In genomic region chr7:45332685-45333425, GRCm38 (mm10) we compare ENCODE assay signal across 7 mouse cellular contexts. TPM values are rescaled to one million over a fixed set of nuclear protein-coding genes. Genes with fewer than 3 reads are reported as not detected.
DNase-seq lines count a peak whose midpoint lies in the region; ATAC-seq and TF ChIP-seq lines count a peak whose summit lies in the region.

No protein-coding gene starts in this region.

- no peak overlapping the region for H3K27ac ChIP-seq in embryonic fibroblast, embryonic 13.5 days (ENCODE audit: insufficient read depth, low read length)

- H3K4me3 ChIP-seq in embryonic fibroblast, embryonic 13.5 days (ENCODE audit: insufficient read depth, low read length) = peak overlapping the region; percentile 76

- H3K4me1 ChIP-seq in embryonic fibroblast, embryonic 13.5 days (ENCODE audit: control insufficient read depth, insufficient read depth, low read length) = no peaks in the 10 kb centered on the region

- peak; percentile 34; the same call in 1 of the 2 replicates for ATAC-seq in megakaryocyte-erythroid progenitor cell, adult 5-6 weeks (replicated peaks; ENCODE audit: low FRiP score, low TSS enrichment, poor library complexity, severe bottlenecking)

- TF ChIP-seq POLR2A in embryonic fibroblast, embryonic 13.5 days (IDR thresholded peaks at IDR 0.05; ENCODE audit: low read depth, low read length) = no peak; the same call in 1 of the 2 replicates

- TF ChIP-seq CTCF in embryonic fibroblast, embryonic 13.5 days (IDR thresholded peaks at IDR 0.05; ENCODE audit: borderline replicate concordance, insufficient read depth, low read length) = no peak

- intact Hi-C loops in heart, postnatal 25 days (cut with DNase I) = loop anchor here (2.0 kb wide), 1 partner anchor 34 kb away; the partner anchor contains the start of gene Ppfia3
- intact Hi-C loops in left cerebral cortex, postnatal 4 days (cut with DNase I) = no loop called here

- DNase-seq in ES-CJ7 (ENCODE audit: low read depth, low spot score) = peak; percentile 93
- peak; percentile 96 for DNase-seq in ZHBTc4 (ENCODE audit: low read depth, low spot score)
- DNase-seq in heart, postnatal 25 days (ENCODE audit: low spot score) = peak; percentile 29
- DNase-seq in left cerebral cortex, postnatal 4 days = peak; percentile 37
- peak; percentile 46 to 59 for DNase-seq in thymus, adult 18-20 months

RNA-seq across cellular contexts. Expression of gene Trpm4, which starts 0.7 kb away (rescaled TPM):
- polyA plus RNA-seq in embryonic fibroblast, embryonic 13.5 days (2011; ENCODE audit: insufficient read length, low read depth, missing spikeins) = 9.8 and 12.8 TPM in 2 replicates
- 10 to 100 TPM; 23.5 to 25.0 TPM for total RNA-seq in heart, postnatal 25 days (2021)
- total RNA-seq in left cerebral cortex, postnatal 4 days (2021) = 10 to 100 TPM; 32.1 to 33.8 TPM
- 0.22 and 0.54 TPM in 2 replicates for total RNA-seq in megakaryocyte-erythroid progenitor cell, adult 5-6 weeks (2014; fragmentation: Nextera tagmentation)
- total RNA-seq in megakaryocyte-erythroid progenitor cell, adult 5-6 weeks (2017) = 0.11 TPM in 1 of 2 replicates, not detected in the other

RNA-seq across cellular contexts. Expression of gene Hrc, which starts 2.2 kb away (rescaled TPM):
- not detected in 2 replicates for polyA plus RNA-seq in embryonic fibroblast, embryonic 13.5 days (2011; ENCODE audit: insufficient read length, low read depth, missing spikeins)
- 100 to 1,000 TPM; 773 to 825 TPM for total RNA-seq in heart, postnatal 25 days (2021)
- total RNA-seq in left cerebral cortex, postnatal 4 days (2021) = under 1 TPM; 0.36 to 0.38 TPM
- not detected in 2 replicates for total RNA-seq in megakaryocyte-erythroid progenitor cell, adult 5-6 weeks (2014; fragmentation: Nextera tagmentation)
- total RNA-seq in megakaryocyte-erythroid progenitor cell, adult 5-6 weeks (2017) = not detected in 2 replicates

RNA-seq across cellular contexts. Expression of gene Ppfia3, which starts 34.0 kb away (rescaled TPM):
- 2.5 and 2.7 TPM in 2 replicates for polyA plus RNA-seq in embryonic fibroblast, embryonic 13.5 days (2011; ENCODE audit: insufficient read length, low read depth, missing spikeins)
- under 1 TPM; 0.18 to 0.25 TPM for total RNA-seq in heart, postnatal 25 days (2021)
- 100 to 1,000 TPM; 106 to 108 TPM for total RNA-seq in left cerebral cortex, postnatal 4 days (2021)
- 0.42 TPM in 1 of 2 replicates, not detected in the other for total RNA-seq in megakaryocyte-erythroid progenitor cell, adult 5-6 weeks (2014; fragmentation: Nextera tagmentation)
- total RNA-seq in megakaryocyte-erythroid progenitor cell, adult 5-6 weeks (2017) = 0.80 TPM in 1 of 2 replicates, not detected in the other

RNA-seq across cellular contexts. Expression of gene Lin7b, which starts 37.5 kb away (rescaled TPM):
- polyA plus RNA-seq in embryonic fibroblast, embryonic 13.5 days (2011; ENCODE audit: insufficient read length, low read depth, missing spikeins) = 2.3 TPM in 1 of 2 replicates, not detected in the other
- total RNA-seq in heart, postnatal 25 days (2021) = 1 to 10 TPM; 1.8 to 2.0 TPM
- total RNA-seq in left cerebral cortex, postnatal 4 days (2021) = 10 to 100 TPM; 60.4 to 68.3 TPM
- total RNA-seq in megakaryocyte-erythroid progenitor cell, adult 5-6 weeks (2014; fragmentation: Nextera tagmentation) = 2.4 and 2.6 TPM in 2 replicates
- total RNA-seq in megakaryocyte-erythroid progenitor cell, adult 5-6 weeks (2017) = not detected in 2 replicates

RNA-seq across cellular contexts. Expression of gene Slc6a21, which starts 55.5 kb away (rescaled TPM):
- polyA plus RNA-seq in embryonic fibroblast, embryonic 13.5 days (2011; ENCODE audit: insufficient read length, low read depth, missing spikeins) = not detected in 2 replicates
- total RNA-seq in heart, postnatal 25 days (2021) = not detected
- total RNA-seq in left cerebral cortex, postnatal 4 days (2021) = not detected
- total RNA-seq in megakaryocyte-erythroid progenitor cell, adult 5-6 weeks (2014; fragmentation: Nextera tagmentation) = not detected in 2 replicates
- not detected in 2 replicates for total RNA-seq in megakaryocyte-erythroid progenitor cell, adult 5-6 weeks (2017)

Comparison
In these comparisons a context has a peak if more than half of its experiments do, and no peak if none do; other contexts are left out.
1. DNase-seq: peak in every context shown above with its lines; median percentile 96 in ZHBTc4; 93 in ES-CJ7; 52 in thymus, adult 18-20 months; 37 in left cerebral cortex, postnatal 4 days; 29 in heart, postnatal 25 days.
2. RNA of gene Trpm4, which starts 0.7 kb away (total RNA-seq): 32.1 to 33.8 TPM in left cerebral cortex, postnatal 4 days and 23.5 to 25.0 TPM in heart, postnatal 25 days; 0.11 to 0.54 TPM in megakaryocyte-erythroid progenitor cell, adult 5-6 weeks; every median in the first group is over 10 times any median in the second.
3. RNA of gene Hrc, which starts 2.2 kb away (total RNA-seq): 773 to 825 TPM in heart, postnatal 25 days; 0.36 to 0.38 TPM in left cerebral cortex, postnatal 4 days and not detected in megakaryocyte-erythroid progenitor cell, adult 5-6 weeks; every median in the first group is over 100 times any median in the second.
4. RNA of gene Ppfia3, which starts 34.0 kb away (total RNA-seq): 106 to 108 TPM in left cerebral cortex, postnatal 4 days; 0.42 to 0.80 TPM in megakaryocyte-erythroid progenitor cell, adult 5-6 weeks and 0.18 to 0.25 TPM in heart, postnatal 25 days; every median in the first group is over 10 times any median in the second.